Mouse (Mus musculus): ENCODE measurements around the gene Slc37a3. TPM values are rescaled to one million over a fixed set of nuclear protein-coding genes. Genes with fewer than 3 reads are reported as not detected.

The Slc37a3 gene
- polyA plus RNA-seq, 1 experiment from 2014 or later = 65.8 TPM

Other genes starting within 250 kb of the Slc37a3 start
- gene Kdm7a, start 170.9 kb downstream of the Slc37a3 start, polyA plus RNA-seq (2015; fragmentation: Nextera tagmentation; extraction: Ambion mirVana) = 6.5 and 6.8 TPM in 2 replicates
- 0.31 and 0.36 TPM in 2 replicates for gene Rab19, start 3.5 kb upstream of the Slc37a3 start, polyA plus RNA-seq (2015; fragmentation: Nextera tagmentation; extraction: Ambion mirVana)
- gene Mkrn1, start 42.8 kb upstream of the Slc37a3 start, polyA plus RNA-seq (2015; fragmentation: Nextera tagmentation; extraction: Ambion mirVana) = 269 TPM in 2 replicates
- gene Dennd2a, start 180.2 kb upstream of the Slc37a3 start, polyA plus RNA-seq (2015; fragmentation: Nextera tagmentation; extraction: Ambion mirVana) = 21.0 and 21.2 TPM in 2 replicates
- 46.3 and 53.6 TPM in 2 replicates for gene Adck2, start 196.2 kb upstream of the Slc37a3 start, polyA plus RNA-seq (2015; fragmentation: Nextera tagmentation; extraction: Ambion mirVana)
- gene Gm42420, start 208.1 kb upstream of the Slc37a3 start, polyA plus RNA-seq (2015; fragmentation: Nextera tagmentation; extraction: Ambion mirVana) = 0.88 and 2.6 TPM in 2 replicates
- gene Ndufb2, start 214.9 kb upstream of the Slc37a3 start, polyA plus RNA-seq (2015; fragmentation: Nextera tagmentation; extraction: Ambion mirVana) = 389 and 418 TPM in 2 replicates